Mouse (Mus musculus) liver, adult 2 months (tissue): ENCODE data around the gene Dock1. TPM values are rescaled to one million over a fixed set of nuclear protein-coding genes. Genes with fewer than 3 reads are reported as not detected.

Source experiments
- DNase-seq: peaks from one replicate; pipeline ENCODE4 v3.0.0-alpha.2; 2011; ENCODE audit warnings: low read depth, low spot score; ENCODE audit errors: extremely low read depth
- H3K27ac ChIP-seq: fragments of 200-500 bp; replicated peaks from 2 replicates; pipeline ENCODE4 v1.5.1; 2012; ENCODE audit warnings: low read depth, mild to moderate bottlenecking, control low read depth, inconsistent platforms, low read length; ENCODE audit not compliant: insufficient read depth
- H3K27me3 ChIP-seq: fragments of 200-500 bp; 2 replicates; pipeline ENCODE4 v1.6.1; 2012; ENCODE audit warnings: mild to moderate bottlenecking, moderate library complexity, low read length, inconsistent platforms; ENCODE audit not compliant: control insufficient read depth, insufficient read depth
- H3K36me3 ChIP-seq: fragments of 200-500 bp; 2 replicates; pipeline ENCODE4 v1.6.1; 2012; ENCODE audit warnings: low read length, inconsistent platforms; ENCODE audit not compliant: control insufficient read depth, insufficient read depth
- H3K4me1 ChIP-seq: fragments of 200-500 bp; 2 replicates; pipeline ENCODE4 v1.6.1; 2011; ENCODE audit warnings: low read length; ENCODE audit not compliant: control insufficient read depth, insufficient read depth
- H3K4me3 ChIP-seq: fragments of 200-500 bp; 2 replicates; pipeline ENCODE4 v1.5.1; 2011; ENCODE audit warnings: low read depth, mild to moderate bottlenecking, control low read depth, low read length, moderate library complexity; ENCODE audit not compliant: insufficient read depth
- H3K79me2 ChIP-seq: fragments of 200-500 bp; 2 replicates; pipeline ENCODE4 v1.6.1; 2012; ENCODE audit warnings: inconsistent platforms, mild to moderate bottlenecking, low read length, moderate library complexity; ENCODE audit not compliant: control insufficient read depth, insufficient read depth
- H3K9ac ChIP-seq: fragments of 200-500 bp; 2 replicates; pipeline ENCODE4 v1.6.1; 2012; ENCODE audit warnings: low read depth, mild to moderate bottlenecking, control low read depth, inconsistent platforms, low read length
- CTCF ChIP-seq: fragments of 200-500 bp; IDR thresholded peaks from 2 replicates; pipeline ENCODE4 v1.5.1; 2011; ENCODE audit warnings: low read depth, low read length, control low read depth
- POLR2A ChIP-seq: fragments of 200-500 bp; IDR thresholded peaks from 2 replicates; pipeline ENCODE4 v1.6.1; 2011; ENCODE audit warnings: low read length, control low read depth; ENCODE audit not compliant: insufficient read depth; ENCODE audit errors: extremely low read depth
- WGBS: fragments of 180-500 bp; shearing (Covaris S2); methylation state at CpG from one replicate; pipeline ENCODE4 v1.1.7; 2018; 5-methylcytosine and 5-hydroxymethylcytosine counted together
- polyA plus RNA-seq: library from polyadenylated mRNA; depleted of rRNA; stranded (reverse); fragments of >200 nt; gene quantifications from 2 replicates; pipeline ENCODE4 v1.2.3, GENCODE M21; 2012
- total RNA-seq: library from RNA; depleted of rRNA; stranded (reverse); fragments of >200 nt; gene quantifications from 2 replicates; pipeline ENCODE4 v1.2.3, GENCODE M21; 2014

Dock1 gene
- total and polyA plus RNA-seq, 2 experiments, result 2.4 to 17.0 TPM

- no peak overlapping the region for H3K27ac ChIP-seq
- WGBS, result 91% methylated on average over 3 of the region's 3 CpGs
- no peak for DNase-seq
- peaks cover 35% of the 10 kb centered on the region for H3K36me3 ChIP-seq
- TF ChIP-seq CTCF (no peak), POLR2A (no peak)
- H3K27me3 ChIP-seq, result no peaks in the 10 kb centered on the region; the same call in 1 of the 2 replicates
- no peaks in the 10 kb centered on the region for H3K79me2 ChIP-seq
- peaks cover 3% of the 10 kb centered on the region; the same call in 1 of the 2 replicates for H3K4me1 ChIP-seq
- H3K9ac ChIP-seq, result no peak overlapping the region
- H3K4me3 ChIP-seq, result no peak overlapping the region
Observed at GRCm38 (mm10) chr7:134748376-134748775, 77.9 kb downstream of the Dock1 start.

- H3K36me3 ChIP-seq, result peaks cover 28% of the 10 kb centered on the region
Observed at GRCm38 (mm10) chr7:134749613-134750012, 79.2 kb downstream of the Dock1 start.

DNA sequence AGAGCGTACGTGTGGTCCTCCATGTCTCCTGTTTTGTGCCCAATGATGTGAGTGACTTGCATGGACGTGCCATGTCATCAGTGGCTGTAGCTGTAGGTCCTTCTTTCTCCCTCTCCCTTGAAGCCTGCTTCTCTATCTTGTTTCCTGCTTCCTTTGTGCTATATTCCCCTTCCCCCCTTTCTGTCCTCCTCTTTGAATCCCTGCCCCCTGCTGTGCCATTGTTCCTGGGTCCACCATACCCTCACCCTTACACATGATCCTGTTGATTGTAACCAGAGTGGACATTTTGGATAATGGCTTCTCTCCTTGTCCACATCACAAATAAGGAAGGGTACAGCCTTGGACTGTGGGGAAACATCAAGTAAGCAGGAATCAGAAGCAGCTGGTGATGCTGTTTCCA lies 81.0 kb downstream of the Dock1 start:
- TF ChIP-seq POLR2A, result no peak
- no peak for TF ChIP-seq CTCF
- Histone ChIP-seq H3K4me3 (no peak overlapping the region), H3K36me3 (peaks cover 19% of the 10 kb centered on the region), H3K27me3 (no peaks in the 10 kb centered on the region), H3K79me2 (no peaks in the 10 kb centered on the region), H3K9ac (no peak overlapping the region), H3K4me1 (peaks cover 3% of the 10 kb centered on the region; the same call in 1 of the 2 replicates), H3K27ac (no peak overlapping the region)
- DNase-seq, result no peak
- 94% methylated on average over 3 of the region's 3 CpGs for WGBS

More at GRCm38 (mm10) chr7:134749613-134750012, 79.2 kb downstream of the Dock1 start:
- DNase-seq, result no peak
- WGBS, result 94% methylated on average over 1 of the region's 1 CpGs
- TF ChIP-seq POLR2A (no peak), CTCF (no peak)
- Histone ChIP-seq H3K27ac (no peak overlapping the region), H3K9ac (no peak overlapping the region), H3K27me3 (no peaks in the 10 kb centered on the region; the same call in 1 of the 2 replicates), H3K4me3 (no peak overlapping the region), H3K79me2 (no peaks in the 10 kb centered on the region), H3K4me1 (peaks cover 3% of the 10 kb centered on the region; the same call in 1 of the 2 replicates)

DNA sequence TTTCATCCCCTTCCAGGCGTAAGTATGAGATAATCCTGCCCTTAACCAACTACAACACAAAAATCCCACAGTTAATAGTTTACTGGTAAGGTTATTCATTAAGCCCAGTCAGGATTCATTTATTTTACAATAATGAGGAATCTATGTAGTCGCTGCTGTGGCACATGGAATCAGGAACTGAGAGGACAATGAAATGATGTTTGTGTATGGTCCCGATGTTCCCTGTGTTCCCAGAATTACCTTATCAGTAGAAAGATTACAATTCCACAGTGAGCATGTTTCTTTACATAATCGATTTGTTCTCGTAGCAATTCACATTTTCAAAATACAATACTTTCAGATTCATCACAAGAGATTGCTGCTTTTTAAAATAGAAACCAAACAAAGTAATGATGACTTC lies 83.0 kb downstream of the Dock1 start:
- 29% methylated on average over 5 of the region's 5 CpGs for WGBS
- Histone ChIP-seq H3K4me1 (peaks cover 3% of the 10 kb centered on the region; the same call in 1 of the 2 replicates), H3K4me3 (no peak overlapping the region), H3K36me3 (peaks cover 13% of the 10 kb centered on the region), H3K27ac (no peak overlapping the region), H3K79me2 (no peaks in the 10 kb centered on the region), H3K27me3 (no peaks in the 10 kb centered on the region), H3K9ac (no peak overlapping the region)
- peak; percentile 91 for DNase-seq
- TF ChIP-seq CTCF (no peak), POLR2A (no peak)

DNA sequence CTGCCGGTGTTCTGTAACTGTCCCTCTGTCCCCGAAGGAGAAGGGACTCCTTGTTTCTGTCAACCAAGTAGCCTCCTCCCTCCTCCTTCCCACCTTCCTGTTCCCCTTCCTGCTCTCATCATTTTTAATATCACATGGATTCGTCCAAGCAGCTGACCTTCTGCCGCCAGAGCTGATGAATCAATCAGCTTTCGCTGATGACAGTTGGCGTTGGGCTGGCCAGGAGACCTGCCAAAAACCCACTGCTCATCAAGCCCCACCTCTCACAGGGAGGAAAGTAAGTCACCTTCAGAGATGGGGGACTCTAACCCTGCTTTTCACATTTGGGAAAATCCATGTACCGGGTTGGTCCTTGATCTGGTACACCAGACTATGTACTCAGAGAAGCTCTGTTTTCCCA lies 87.2 kb downstream of the Dock1 start:
- WGBS, result 88% methylated on average over 7 of the region's 7 CpGs
- peaks cover 3% of the 10 kb centered on the region; the same call in 1 of the 2 replicates for H3K4me1 ChIP-seq
- no peaks in the 10 kb centered on the region for H3K79me2 ChIP-seq
- no peak overlapping the region for H3K4me3 ChIP-seq
- peaks cover 21% of the 10 kb centered on the region for H3K36me3 ChIP-seq
- H3K27me3 ChIP-seq, result no peaks in the 10 kb centered on the region
- no peak overlapping the region for H3K9ac ChIP-seq
- TF ChIP-seq POLR2A (no peak), CTCF (no peak)
- H3K27ac ChIP-seq, result no peak overlapping the region
- no peak for DNase-seq

- DNase-seq, result no peak
- no peak overlapping the region for H3K27ac ChIP-seq
- H3K27me3 ChIP-seq, result no peaks in the 10 kb centered on the region
- H3K36me3 ChIP-seq, result peaks cover 29% of the 10 kb centered on the region
- WGBS, result 97% methylated on average over 4 of the region's 4 CpGs
- no peaks in the 10 kb centered on the region for H3K4me1 ChIP-seq
- no peak overlapping the region for H3K4me3 ChIP-seq
- no peaks in the 10 kb centered on the region for H3K79me2 ChIP-seq
- no peak overlapping the region for H3K9ac ChIP-seq
- TF ChIP-seq CTCF (no peak), POLR2A (no peak)
Observed at GRCm38 (mm10) chr7:134761799-134762198, 91.3 kb downstream of the Dock1 start.
